Mouse (Mus musculus): ENCODE data around the gene Evc2. TPM values are rescaled to one million over a fixed set of nuclear protein-coding genes. Genes with fewer than 3 reads are reported as not detected.

Gene Evc2
- polyA plus RNA-seq (2014; fragmentation: Illumina TruSeq; extraction: RNeasy Lipid Tissue Mini Kit (QIAGEN cat#74804); ENCODE audit: low read depth, low replicate concordance): 11.4 TPM

GRCm38 (mm10) chr5:37338288-37338687, at the start of gene Evc2:
Gene Evc2 (plus strand): TSS chr5:37338499.

GRCm38 (mm10) chr5:37336485-37337105, 1.7 kb upstream of the Evc2 start, which contains the start of gene Evc:
Gene Evc (minus strand): TSS chr5:37336894.

Other genes starting within 250 kb of the Evc2 start
- gene Crmp1, start 96.6 kb upstream of the Evc2 start, polyA plus RNA-seq (2014; fragmentation: Illumina TruSeq; extraction: RNeasy Lipid Tissue Mini Kit (QIAGEN cat#74804); ENCODE audit: low read depth, low replicate concordance): 0.36 TPM
- 12.0 TPM for gene Evc, start 1.6 kb upstream of the Evc2 start, polyA plus RNA-seq (2014; fragmentation: Illumina TruSeq; extraction: RNeasy Lipid Tissue Mini Kit (QIAGEN cat#74804); ENCODE audit: low read depth, low replicate concordance)